Mouse (Mus musculus): ENCODE measurements around the gene Rhbdd1. TPM values are rescaled to one million over a fixed set of nuclear protein-coding genes. Genes with fewer than 3 reads are reported as not detected.

Gene Rhbdd1
- polyA plus RNA-seq, 1 experiment from 2014 or later: 8.7 TPM

- Histone ChIP-seq H3K27ac (replicated peaks) (peak overlapping the region; percentile 98), H3K4me2 (peak overlapping the region; percentile 72), H3K4me3 (peak overlapping the region; percentile 80), H3K27me3 (replicated peaks) (peaks cover 43% of the 10 kb centered on the region), H3K9me3 (no peaks in the 10 kb centered on the region), H3K36me3 (peaks cover 16% of the 10 kb centered on the region), H3K4me1 (peaks cover 34% of the 10 kb centered on the region), H3K9ac (peak overlapping the region; percentile 95)
- 1% methylated on average over 13 of the region's 13 CpGs for WGBS
- ATAC-seq (ENCODE audit: extremely low read depth, insufficient number of reproducible peaks, low FRiP score, low TSS enrichment): peak; percentile 21; the same call in 1 of the 2 replicates
Measured at GRCm38 (mm10) chr1:82292771-82293170, 23.5 kb upstream of the Rhbdd1 start.

GRCm38 (mm10) chr1:82294102-82294501, 22.1 kb upstream of the Rhbdd1 start:
- ATAC-seq (ENCODE audit: extremely low read depth, insufficient number of reproducible peaks, low FRiP score, low TSS enrichment): no peak
- H3K4me2 ChIP-seq: no peak overlapping the region
- peaks cover 3% of the 10 kb centered on the region for H3K36me3 ChIP-seq
- H3K4me3 ChIP-seq: no peak overlapping the region
- 11% methylated on average over 6 of the region's 6 CpGs for WGBS
- H3K9me3 ChIP-seq: no peaks in the 10 kb centered on the region
- H3K9ac ChIP-seq: no peak overlapping the region
- peaks cover 36% of the 10 kb centered on the region for H3K27me3 ChIP-seq (replicated peaks)
- H3K4me1 ChIP-seq: peaks cover 20% of the 10 kb centered on the region
- H3K27ac ChIP-seq (replicated peaks): no peak overlapping the region

GRCm38 (mm10) chr1:82298586-82298985, 17.7 kb upstream of the Rhbdd1 start:
- no peaks in the 10 kb centered on the region for H3K9me3 ChIP-seq
- no peak overlapping the region for H3K27ac ChIP-seq (replicated peaks)
- 25% methylated on average over 1 of the region's 1 CpGs for WGBS
- no peaks in the 10 kb centered on the region for H3K36me3 ChIP-seq
- no peak overlapping the region for H3K4me2 ChIP-seq
- H3K27me3 ChIP-seq (replicated peaks): peaks cover 36% of the 10 kb centered on the region
- no peaks in the 10 kb centered on the region for H3K4me1 ChIP-seq
- H3K4me3 ChIP-seq: no peak overlapping the region
- no peak for ATAC-seq (ENCODE audit: extremely low read depth, insufficient number of reproducible peaks, low FRiP score, low TSS enrichment)
- H3K9ac ChIP-seq: no peak overlapping the region

- Histone ChIP-seq H3K4me3 (no peak overlapping the region), H3K27me3 (replicated peaks) (peaks cover 24% of the 10 kb centered on the region), H3K36me3 (no peaks in the 10 kb centered on the region), H3K27ac (replicated peaks) (no peak overlapping the region), H3K4me2 (no peak overlapping the region), H3K4me1 (no peaks in the 10 kb centered on the region), H3K9me3 (no peaks in the 10 kb centered on the region), H3K9ac (no peak overlapping the region)
- 66% methylated on average over 3 of the region's 3 CpGs for WGBS
- no peak for ATAC-seq (ENCODE audit: extremely low read depth, insufficient number of reproducible peaks, low FRiP score, low TSS enrichment)
Measured at GRCm38 (mm10) chr1:82304483-82304882, 11.8 kb upstream of the Rhbdd1 start.

- 0% methylated on average over 24 of the region's 26 CpGs for WGBS
- ATAC-seq (ENCODE audit: extremely low read depth, insufficient number of reproducible peaks, low FRiP score, low TSS enrichment): no peak; the same call in 1 of the 2 replicates
- Histone ChIP-seq H3K4me1 (peaks cover 14% of the 10 kb centered on the region), H3K4me2 (peak overlapping the region; percentile 86), H3K4me3 (peak overlapping the region; percentile 98), H3K9me3 (no peaks in the 10 kb centered on the region), H3K36me3 (no peaks in the 10 kb centered on the region), H3K9ac (peak overlapping the region; percentile 97), H3K27ac (replicated peaks) (peak overlapping the region; percentile 96), H3K27me3 (replicated peaks) (peaks cover 14% of the 10 kb centered on the region)
Measured at GRCm38 (mm10) chr1:82316746-82317126, 484 bp downstream of the Rhbdd1 start.

- no peak for ATAC-seq (ENCODE audit: extremely low read depth, insufficient number of reproducible peaks, low FRiP score, low TSS enrichment)
- Histone ChIP-seq H3K36me3 (no peaks in the 10 kb centered on the region), H3K27ac (replicated peaks) (no peak overlapping the region), H3K4me2 (no peak overlapping the region), H3K4me1 (peaks cover 24% of the 10 kb centered on the region), H3K9ac (no peak overlapping the region), H3K4me3 (no peak overlapping the region), H3K27me3 (replicated peaks) (no peaks in the 10 kb centered on the region), H3K9me3 (no peaks in the 10 kb centered on the region)
- 86% methylated on average over 6 of the region's 6 CpGs for WGBS
Measured at GRCm38 (mm10) chr1:82320456-82320855, 4.2 kb downstream of the Rhbdd1 start.

- no peak overlapping the region for H3K27ac ChIP-seq (replicated peaks)
- H3K4me2 ChIP-seq: no peak overlapping the region
- no peak for ATAC-seq (ENCODE audit: extremely low read depth, insufficient number of reproducible peaks, low FRiP score, low TSS enrichment)
- peaks cover 23% of the 10 kb centered on the region for H3K4me1 ChIP-seq
- no peaks in the 10 kb centered on the region for H3K36me3 ChIP-seq
- 87% methylated on average over 10 of the region's 10 CpGs for WGBS
- no peak overlapping the region for H3K9ac ChIP-seq
- H3K9me3 ChIP-seq: no peaks in the 10 kb centered on the region
- H3K4me3 ChIP-seq: no peak overlapping the region
- no peaks in the 10 kb centered on the region for H3K27me3 ChIP-seq (replicated peaks)
Measured at GRCm38 (mm10) chr1:82320864-82321263, 4.6 kb downstream of the Rhbdd1 start.

GRCm38 (mm10) chr1:82321441-82321840, 5.2 kb downstream of the Rhbdd1 start:
- Histone ChIP-seq H3K9ac (no peak overlapping the region), H3K36me3 (no peaks in the 10 kb centered on the region), H3K4me3 (no peak overlapping the region), H3K27me3 (replicated peaks) (no peaks in the 10 kb centered on the region), H3K4me2 (no peak overlapping the region), H3K27ac (replicated peaks) (no peak overlapping the region), H3K9me3 (no peaks in the 10 kb centered on the region), H3K4me1 (peaks cover 21% of the 10 kb centered on the region)
- ATAC-seq (ENCODE audit: extremely low read depth, insufficient number of reproducible peaks, low FRiP score, low TSS enrichment): no peak
- WGBS: 74% methylated on average over 1 of the region's 1 CpGs

GRCm38 (mm10) chr1:82324131-82324785, 8.0 kb downstream of the Rhbdd1 start:
- H3K27ac ChIP-seq (replicated peaks): no peak overlapping the region
- H3K4me3 ChIP-seq: no peak overlapping the region
- H3K4me2 ChIP-seq: no peak overlapping the region
- no peak for ATAC-seq (ENCODE audit: extremely low read depth, insufficient number of reproducible peaks, low FRiP score, low TSS enrichment)
- H3K27me3 ChIP-seq (replicated peaks): no peaks in the 10 kb centered on the region
- H3K9me3 ChIP-seq: no peaks in the 10 kb centered on the region
- H3K36me3 ChIP-seq: no peaks in the 10 kb centered on the region
- WGBS: 39% methylated on average over 4 of the region's 4 CpGs
- peaks cover 10% of the 10 kb centered on the region for H3K4me1 ChIP-seq
- no peak overlapping the region for H3K9ac ChIP-seq

GRCm38 (mm10) chr1:82326120-82326519, 9.9 kb downstream of the Rhbdd1 start:
- Histone ChIP-seq H3K4me1 (peaks cover 10% of the 10 kb centered on the region), H3K27me3 (replicated peaks) (no peaks in the 10 kb centered on the region), H3K9ac (no peak overlapping the region), H3K36me3 (no peaks in the 10 kb centered on the region), H3K4me2 (no peak overlapping the region), H3K27ac (replicated peaks) (no peak overlapping the region), H3K4me3 (no peak overlapping the region), H3K9me3 (no peaks in the 10 kb centered on the region)
- no peak for ATAC-seq (ENCODE audit: extremely low read depth, insufficient number of reproducible peaks, low FRiP score, low TSS enrichment)
- 85% methylated on average over 5 of the region's 5 CpGs for WGBS

- Histone ChIP-seq H3K9me3 (no peaks in the 10 kb centered on the region), H3K4me1 (peaks cover 10% of the 10 kb centered on the region), H3K9ac (no peak overlapping the region), H3K4me2 (no peak overlapping the region), H3K27me3 (replicated peaks) (no peaks in the 10 kb centered on the region), H3K36me3 (no peaks in the 10 kb centered on the region), H3K27ac (replicated peaks) (no peak overlapping the region), H3K4me3 (no peak overlapping the region)
- 77% methylated on average over 7 of the region's 7 CpGs for WGBS
- no peak for ATAC-seq (ENCODE audit: extremely low read depth, insufficient number of reproducible peaks, low FRiP score, low TSS enrichment)
Measured at GRCm38 (mm10) chr1:82328033-82328775, 12.0 kb downstream of the Rhbdd1 start.

Measured in heart, embryonic 13.5 days (tissue).